Mouse (Mus musculus): ENCODE results near the gene Fndc3b.

The Fndc3b gene

DNA sequence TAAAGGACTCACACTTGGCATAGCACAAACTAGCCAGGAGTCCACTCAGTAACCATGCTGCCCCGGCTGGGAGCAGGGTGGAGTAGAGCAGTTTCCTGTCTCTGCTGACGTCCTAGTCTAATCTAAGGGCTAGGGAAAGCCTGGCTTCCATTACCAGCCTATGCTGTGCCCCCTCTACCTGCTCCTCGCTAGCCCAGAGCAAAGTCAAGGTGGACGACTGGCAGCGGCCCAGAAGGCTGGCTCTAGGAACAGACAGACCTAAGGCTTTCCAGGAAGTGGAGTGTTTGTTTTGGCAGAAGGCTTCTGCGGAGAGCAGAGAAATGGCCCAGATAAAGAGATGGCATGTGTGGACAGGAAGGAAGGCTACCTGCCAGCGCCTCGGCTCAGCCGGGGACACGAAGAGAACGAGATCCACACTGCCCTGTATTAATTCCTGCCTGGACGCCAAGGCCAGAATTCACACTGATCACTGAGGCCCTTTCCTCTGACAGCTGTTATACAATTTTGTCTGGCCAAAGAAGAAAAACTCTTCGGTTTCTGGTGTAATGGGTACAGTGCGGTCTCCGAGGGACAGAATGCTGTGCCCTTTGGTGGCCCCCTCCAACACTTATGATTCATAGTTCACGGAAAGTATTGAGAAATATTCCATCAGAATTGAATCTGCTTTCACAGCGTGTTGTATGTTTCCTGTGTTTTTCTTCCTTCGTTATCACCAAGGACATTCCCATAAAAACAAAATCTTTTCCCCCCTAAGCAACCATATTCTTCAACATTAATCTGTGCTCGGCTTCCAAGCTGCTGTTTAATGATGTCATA is 94.5 kb downstream of the Fndc3b start:
- DNase-seq: no peak

DNA sequence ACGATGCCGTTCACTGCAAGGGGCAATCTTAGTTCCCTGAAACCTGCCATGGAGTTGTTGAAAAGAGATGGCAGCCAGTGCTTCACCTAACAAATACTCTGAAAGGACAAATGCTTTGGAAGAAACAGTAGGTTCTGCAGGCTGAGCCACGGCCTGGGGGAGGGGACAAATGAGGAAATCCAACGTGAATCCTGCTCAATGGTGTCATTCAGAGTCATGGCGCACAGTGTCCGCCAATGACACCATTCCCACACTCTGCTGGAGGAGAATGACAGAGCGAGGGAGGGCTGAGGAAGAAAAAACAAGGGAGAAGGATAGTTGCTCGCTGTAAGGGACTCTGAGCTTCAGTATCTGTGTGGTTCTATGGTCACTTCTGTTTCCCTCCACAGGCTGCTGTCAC is 95.6 kb downstream of the Fndc3b start:
- DNase-seq: no peak

DNA sequence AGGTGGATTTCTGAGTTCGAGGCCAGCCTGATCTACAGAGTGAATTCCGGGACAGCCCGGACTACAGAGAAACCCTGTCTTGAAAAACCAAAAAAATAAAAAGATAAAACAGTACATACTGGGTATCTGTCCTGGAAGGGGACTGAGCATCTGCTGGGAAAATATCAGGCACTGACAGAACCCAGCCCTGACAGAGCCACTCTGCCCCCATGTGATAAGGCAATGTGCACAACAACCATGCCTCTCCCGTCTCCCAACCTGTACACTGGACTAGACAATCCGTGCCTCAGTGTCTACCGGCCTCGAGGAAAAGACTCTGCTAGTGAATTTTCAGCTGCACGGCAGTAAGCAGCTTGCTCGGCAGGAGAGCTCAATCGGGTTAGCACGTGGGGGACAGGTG is 97.3 kb downstream of the Fndc3b start:
- no peak for DNase-seq

DNA sequence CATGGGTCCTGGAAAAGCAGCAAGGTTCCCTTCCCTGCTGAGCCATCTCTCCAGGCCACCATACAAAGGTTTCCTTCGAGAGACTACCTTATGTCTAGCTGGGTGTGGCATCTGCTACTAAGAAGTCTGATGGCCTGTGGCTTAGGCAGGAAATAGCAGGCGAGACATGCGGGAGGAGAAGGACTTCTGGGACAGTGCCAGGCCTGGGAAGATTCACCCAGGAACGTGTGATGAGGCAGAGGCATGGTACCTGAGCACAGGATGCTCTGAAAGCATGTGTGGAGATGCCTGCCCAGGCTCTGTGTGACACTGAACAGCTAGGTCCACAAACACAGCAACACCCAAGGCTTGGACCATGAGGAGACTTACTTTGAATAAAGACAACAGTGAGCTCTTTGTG is 98.1 kb downstream of the Fndc3b start:
- DNase-seq: no peak

DNA sequence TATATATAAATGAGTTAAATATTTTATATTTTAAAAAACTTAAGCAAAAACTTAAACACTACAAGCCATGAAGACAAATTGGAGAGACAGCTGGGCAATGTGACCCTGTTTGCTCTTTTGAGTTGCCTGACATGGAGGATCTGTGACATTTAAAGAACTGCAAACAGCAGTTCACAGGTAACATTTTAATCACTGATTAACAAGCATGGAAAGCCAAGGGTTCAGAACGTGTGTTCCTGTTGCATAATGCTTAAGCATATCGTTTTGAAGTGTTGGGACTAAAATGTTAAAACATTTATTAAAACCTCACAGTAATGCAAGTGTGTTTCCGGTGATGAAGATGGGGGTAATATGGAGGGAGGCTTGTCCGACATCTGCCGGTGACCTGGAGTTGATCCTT is 99.1 kb downstream of the Fndc3b start:
- no peak for DNase-seq

DNA sequence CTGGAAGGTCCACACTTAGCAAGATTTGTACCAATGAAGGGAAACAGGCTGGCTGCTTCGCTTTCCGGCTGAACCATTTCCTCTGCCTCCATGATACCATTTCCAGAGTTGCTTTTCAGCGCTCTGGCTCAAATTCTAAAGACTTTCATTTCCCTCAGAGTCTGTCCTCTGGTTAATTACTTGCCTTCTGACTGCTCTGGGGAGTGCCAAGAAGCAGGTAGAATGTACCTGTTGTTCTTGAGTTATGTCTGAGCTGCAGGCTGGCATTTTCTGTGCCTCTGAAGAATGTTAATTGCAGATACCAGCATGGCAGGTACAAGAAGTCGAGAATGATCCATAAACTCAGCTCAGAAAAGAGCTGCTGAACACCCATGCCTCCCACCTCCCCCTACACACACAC is 100.6 kb downstream of the Fndc3b start:
- DNase-seq: no peak

DNA sequence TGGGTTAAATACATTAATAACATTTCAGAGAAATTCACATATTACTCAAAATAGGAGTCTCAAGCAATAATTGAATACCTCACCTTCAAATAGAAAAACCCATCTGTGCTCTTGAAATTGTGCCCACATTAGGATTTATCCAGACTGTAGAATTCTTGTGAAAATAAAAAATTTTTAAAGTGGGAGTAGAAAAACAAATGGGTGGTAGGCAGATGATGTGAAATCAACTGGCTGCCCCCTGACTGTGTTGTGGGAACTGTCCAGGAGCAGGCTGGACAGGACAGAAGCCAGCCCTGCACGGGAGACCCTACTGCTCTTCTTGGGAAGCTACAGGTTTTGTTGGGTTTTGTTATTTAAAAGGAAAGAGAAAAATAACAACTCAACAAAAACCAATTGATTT is 101.0 kb downstream of the Fndc3b start:
- no peak for DNase-seq

DNA sequence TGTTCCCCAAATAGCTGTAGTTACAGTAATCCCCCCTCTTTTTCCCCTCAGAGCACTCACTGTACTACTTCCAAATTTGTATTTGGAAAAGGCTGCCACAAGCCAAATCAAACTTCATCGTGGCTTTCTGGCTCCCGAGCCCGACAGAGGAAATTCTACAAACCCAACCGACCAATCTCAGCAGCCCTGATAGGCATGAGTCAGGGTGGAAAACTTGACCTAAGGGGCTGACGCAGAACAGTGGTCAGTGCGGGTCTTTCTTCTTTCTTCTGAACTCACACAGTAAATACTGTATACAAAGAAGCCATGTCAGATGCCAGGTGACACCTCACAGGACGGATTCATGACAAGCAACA is 103.3 kb downstream of the Fndc3b start:
- DNase-seq: no peak

DNA sequence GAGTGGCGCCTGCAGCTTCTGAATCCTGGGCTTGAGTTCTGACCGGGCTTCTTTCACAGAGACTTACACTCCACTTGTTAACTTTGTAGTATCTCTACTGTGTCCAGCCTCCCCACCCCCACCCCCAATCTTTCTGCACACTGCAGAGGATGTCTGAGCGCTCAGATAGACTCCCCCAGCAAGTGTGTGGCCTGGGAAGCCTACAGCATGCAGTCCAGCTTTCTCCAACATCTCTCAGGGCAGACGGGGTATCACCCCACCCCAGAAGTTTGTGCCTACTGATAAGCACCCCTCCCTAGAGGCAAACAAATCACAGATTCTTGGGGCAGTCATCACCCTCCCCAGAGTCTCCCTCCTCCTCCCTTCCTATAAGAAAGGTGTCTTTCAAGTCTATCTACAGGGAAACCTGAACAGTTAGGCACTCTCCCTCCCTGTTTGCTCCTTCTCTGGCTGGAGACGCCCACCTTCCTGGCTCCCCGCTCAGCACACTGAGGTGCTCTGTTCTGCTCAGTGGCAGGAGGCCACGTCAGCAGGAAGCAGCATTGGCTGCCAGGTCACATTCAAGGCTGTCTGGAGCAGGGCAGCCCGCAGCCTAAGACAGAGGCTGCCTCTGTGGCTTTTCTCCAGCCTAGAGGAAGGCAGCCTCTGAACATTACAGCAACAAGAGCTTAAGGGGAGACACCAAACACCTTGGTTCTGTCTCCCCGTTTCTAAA is 103.9 kb downstream of the Fndc3b start:
- DNase-seq: no peak

DNA sequence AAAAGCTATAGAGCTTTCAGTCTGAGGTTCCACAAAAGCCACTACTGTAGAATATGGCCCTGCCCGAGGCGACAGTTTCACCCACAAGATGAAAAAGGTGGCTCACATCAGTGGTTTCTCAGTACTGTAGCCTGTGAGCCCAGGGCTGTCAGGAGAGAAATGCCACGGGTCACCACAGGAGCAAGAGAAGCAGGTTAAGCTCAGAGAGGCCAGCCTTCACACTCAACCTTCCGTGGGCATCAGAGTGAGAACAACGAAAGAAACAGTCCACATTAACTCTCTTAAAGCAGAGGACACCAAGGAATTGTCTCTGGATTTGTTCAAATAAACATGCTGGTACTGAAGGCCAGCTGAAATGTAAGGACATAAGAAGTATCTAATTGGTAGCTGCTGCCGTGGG is 104.5 kb downstream of the Fndc3b start:
- no peak for DNase-seq

DNA sequence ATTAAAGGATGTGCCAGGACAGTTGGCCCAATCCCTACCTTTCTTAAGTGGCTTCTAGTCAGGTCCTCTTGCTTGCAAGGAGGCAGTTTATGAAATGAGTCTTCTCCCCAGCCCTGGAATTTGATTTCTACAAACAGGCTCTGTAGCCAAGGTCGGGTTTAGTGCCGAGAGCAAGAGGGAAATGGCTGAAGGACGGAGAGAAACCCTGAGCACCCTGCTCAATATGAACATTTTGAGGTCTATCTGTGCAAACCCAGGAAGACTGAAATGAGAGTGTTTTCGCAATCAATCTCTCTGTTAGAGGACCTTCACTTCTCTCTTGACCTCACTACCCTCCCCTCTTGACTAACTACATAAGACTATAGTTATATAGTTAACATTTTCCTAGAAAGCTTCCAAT is 105.5 kb downstream of the Fndc3b start:
- no peak for DNase-seq

DNA sequence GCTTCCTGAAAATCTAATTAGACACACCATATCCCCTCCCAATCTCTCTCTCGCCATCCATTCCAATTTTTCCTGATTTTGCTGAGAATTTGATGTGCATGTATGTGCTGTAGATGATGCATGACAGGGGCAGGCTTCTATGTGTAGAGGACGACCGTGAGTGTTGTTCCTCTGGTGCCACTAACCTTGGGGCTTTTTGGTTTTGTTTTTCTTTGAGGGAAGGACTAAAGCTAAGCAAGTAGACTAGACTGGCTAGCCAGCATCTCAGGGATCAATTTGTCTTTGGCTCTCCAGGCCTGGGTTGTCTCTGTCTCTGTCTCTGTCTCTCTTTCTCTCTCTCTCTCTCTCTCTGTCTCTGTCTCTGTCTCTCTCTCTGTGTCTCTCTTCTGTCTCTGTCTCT is 106.0 kb downstream of the Fndc3b start:
- no peak for DNase-seq

DNA sequence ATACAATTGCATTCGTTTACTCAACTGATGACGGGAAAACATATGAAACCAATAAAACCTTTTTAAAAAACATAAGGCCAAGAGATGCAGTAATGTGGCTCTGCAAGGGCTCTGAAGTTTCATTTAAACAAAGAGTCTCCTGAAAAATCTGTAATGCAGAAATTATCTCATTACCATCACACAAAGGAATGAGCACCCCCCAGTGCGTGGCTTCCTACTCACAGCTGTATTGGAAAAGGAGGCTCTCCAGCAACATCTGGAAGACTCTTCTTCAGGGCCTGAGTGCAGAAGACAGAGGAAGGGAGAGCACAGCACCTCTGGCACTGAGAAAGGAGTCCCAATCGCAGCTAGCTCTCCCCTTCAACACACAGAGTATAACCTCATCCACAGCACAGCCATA is 106.5 kb downstream of the Fndc3b start:
- DNase-seq: no peak

DNA sequence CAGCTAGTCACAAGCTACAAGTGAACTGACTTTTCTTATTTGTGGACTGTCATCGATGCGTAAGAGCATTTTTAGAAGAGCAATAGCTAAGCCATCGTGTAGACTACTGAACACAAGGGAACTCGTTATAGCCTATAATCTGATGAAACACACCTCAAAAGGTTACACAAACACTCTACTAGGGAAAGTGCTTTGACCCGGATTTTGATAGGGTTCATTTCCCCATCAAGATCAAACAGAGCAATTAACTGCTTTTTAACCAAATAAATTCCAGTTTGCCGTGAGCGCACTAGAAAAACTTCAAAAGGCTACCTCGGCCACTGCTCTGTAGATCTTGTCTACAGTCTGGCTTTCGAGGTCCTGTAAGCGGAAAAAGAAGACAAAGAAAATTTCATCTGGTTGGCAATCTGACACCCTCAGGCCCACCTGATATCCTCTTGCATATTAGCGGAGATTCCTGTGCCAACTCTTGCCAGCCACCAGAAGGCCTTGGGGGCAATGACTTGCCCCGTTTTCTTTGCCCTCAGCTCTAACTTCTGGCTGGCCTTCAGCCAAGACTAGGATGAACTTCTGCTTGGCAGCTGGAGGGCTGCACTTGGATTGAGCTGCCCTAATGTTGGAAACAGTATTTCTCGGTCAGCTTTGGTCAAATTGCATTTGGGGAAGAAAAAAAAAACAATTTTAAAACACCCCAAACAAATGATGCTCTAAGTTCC is 107.0 kb downstream of the Fndc3b start:
- no peak for DNase-seq

DNA sequence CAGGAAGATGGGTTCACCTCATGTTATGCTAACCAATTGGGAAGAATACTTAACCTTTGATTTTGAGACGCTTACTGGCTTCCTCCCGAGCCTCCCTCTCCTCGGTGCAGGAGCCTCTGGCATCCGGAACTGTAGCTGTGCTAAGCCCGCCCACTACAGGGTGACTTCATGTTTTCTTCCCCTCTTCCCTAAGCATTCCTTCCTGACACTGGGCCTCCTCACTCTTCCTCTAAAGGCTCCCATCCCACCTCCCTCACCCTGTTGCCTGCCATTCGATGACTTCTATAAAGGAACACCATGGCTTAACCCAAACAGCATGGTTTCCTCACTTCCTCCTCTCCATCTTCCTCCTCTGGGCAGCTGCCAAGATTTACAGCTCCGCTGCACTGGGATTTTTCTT is 110.5 kb downstream of the Fndc3b start:
- no peak for DNase-seq

DNA sequence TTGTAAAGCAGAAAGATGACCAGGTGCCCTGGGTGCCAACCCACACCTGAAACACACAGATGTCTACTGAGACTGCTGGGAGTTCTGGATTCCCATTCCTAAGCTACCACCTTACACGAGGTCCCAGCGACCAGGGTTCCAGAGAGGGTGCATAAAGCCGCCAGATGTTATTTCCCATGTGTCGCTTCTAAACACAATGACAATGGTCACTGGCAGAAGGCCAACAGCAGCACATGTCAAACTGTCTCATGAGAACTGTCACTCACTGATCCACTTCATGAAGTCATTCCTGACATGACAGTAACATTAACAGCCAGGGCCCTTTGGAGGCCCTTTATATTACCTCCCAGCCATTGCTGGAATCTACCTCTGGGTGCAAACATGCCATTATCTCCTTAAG is 110.9 kb downstream of the Fndc3b start:
- no peak for DNase-seq

DNA sequence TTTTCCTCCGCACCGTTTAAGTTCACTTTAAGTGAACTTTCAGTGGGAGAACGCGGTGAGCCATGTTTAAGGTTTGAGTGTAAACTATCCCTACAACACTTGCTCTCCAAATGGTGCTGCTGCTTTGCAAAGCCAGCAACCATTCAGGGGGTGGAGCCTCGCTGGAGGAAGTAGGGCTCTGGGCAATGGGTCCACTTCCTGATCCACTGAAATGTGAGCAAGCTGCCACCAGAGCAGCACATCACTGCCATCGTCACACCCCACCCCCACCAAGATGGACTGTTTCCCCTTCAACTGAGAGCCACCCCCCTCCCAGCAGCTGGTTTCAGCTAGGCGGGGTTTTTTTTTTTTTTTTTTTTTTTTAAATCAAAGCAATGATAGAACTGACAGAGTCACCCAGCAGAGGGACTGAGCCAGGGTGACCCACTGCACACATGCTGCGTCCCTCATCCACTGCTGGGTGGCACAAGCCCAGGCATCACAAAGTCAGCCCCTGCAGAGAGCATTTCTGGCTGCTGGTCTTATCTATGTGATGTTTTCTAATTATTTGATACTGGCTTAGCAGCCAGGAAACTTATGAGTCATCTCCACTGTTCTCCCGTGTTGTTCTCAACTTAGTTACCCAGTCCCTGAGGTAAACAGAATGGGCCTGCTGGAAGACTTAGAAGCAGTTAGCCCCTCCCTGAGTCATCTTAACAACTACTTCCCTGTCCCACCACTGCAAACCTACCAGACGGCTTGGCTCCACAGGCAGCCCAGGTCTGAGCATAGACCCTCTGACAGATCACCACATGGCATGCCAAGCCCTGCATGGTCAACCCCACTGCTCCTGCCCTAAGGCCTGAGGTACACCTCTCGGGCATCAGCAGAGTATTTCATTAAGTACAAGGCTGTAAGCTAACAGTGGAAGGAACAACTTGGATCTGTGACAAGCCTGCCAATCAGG is 112.4 kb downstream of the Fndc3b start:
- DNase-seq: no peak

DNA sequence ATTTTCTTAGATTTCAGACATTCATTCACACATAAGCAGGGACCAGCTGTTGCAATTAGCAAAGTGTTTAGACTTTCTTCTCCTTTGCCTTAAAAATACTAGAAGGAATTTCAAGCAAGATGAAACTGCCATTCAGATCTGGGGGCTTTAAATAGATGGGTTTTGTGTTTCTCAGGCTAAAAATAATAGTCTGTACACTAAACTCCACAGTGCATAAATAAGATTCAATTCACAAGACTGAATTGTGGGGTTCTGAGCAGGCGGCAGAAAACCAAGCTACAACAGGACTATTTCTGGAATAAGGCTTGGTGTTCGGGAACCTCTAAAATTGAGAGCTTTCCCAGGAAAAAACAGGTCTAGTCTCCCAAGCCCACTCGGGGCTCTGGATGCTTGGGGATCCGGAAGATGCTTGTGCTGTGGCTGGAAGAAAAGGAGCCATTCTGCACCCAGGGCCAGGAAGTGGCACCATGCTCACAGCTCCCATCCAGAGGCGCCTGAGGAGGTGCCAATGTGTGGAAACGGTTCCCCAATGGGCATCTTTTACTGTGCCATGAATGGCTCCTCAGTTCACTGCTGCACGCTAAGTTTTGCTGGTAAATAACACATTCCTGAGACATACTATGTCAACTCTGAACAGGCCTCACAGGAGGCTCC is 117.5 kb downstream of the Fndc3b start:
- no peak for DNase-seq

DNA sequence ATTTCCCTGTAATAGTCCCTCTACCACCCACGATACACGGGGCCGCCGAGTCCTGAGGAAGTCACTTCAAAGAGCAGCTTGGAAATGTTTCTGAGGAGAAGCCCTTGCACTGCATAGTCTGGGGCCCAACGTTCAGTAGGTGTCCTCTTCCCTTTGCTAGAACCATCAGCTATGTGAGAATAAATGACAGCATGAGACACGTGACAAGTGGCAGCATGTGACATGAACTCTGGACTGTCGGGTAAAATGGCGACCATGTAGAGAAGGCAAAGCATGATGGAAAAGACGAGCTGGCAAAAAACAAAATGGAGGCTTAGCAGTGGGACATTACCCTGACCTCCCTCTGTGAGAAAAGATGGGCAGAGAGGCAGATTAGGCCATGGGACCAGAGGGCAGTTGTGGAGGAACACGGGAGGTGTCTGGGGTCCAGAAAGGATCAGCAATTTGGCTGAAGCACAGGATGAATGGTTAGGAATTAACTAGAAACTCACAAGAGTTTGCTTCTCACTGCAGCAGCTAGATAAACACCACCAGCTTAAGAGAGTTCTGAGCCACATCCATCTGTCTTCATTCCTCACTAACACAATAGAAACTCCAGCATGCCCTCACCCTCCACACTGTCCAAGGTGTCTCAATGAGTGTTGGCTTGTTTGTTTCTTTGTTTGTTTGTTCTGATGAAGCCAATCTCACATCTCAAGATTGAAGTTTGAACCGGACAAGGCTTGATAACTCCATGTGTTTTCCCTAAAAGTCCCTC is 118.2 kb downstream of the Fndc3b start:
- no peak for DNase-seq

DNA sequence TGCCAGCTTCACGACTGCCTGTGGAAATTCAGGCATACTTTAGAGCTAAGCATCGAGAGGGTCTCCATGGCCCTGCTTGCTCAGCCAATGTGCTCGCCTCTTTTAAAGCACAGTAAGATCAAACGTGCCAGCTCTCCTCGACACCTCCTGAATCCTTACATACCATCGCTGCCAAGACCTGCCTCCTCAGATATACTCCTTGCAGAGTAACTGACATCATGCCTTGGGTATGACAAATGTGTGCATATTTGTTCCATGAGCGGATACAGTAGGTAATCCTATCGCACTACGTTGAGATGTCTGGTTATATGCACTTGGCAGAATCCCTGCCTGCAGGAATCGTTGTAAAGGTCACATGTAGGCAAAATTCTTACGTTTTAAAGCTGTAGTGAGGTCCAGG is 120.3 kb downstream of the Fndc3b start:
- DNase-seq: no peak

DNA sequence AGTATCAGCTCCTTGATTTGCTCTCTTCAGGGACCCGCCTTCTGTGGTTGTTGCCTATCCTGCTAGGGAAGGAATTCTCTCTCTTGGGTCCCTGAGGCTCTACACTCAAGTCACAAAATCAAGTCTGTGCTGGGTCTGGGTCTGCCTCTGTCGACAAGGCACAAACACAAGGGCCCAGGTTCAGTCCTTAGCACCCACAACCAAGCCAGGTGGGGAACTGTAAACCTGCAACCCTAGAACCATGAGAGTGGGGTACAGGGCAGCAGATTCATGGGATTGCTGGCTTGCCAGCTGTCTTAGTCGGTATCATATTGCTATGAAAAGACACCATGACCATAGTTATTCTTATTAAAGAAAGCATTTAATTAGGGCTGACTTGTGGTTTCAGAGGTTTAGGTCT is 121.8 kb downstream of the Fndc3b start:
- DNase-seq: no peak

DNA sequence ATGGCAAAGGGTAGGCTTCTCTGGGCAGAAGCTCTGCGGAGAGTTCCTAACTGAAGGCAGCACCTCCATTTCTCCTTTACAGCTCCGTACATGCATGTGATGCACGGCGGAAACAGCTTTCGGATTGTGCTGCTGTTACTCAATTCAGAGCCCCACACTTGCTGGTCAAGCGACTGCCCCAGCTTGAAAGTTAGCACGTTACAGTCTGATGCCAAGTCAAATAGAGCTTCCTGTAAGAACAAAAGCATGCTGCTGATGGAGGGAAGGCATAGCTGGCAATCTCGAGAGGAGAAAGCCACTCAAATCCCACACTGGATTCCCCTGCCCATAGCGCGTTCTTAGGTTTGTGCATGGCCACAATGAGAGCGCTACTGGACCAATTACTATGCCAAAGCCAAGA is 122.5 kb downstream of the Fndc3b start:
- no peak for DNase-seq
